Mouse (Mus musculus) liver, embryonic 11.5 days (tissue): ENCODE measurements around the gene Mtrf1l. TPM values are rescaled to one million over a fixed set of nuclear protein-coding genes. Genes with fewer than 3 reads are reported as not detected.

Source experiments
- ATAC-seq: fragments of 200-750 bp; cut with Nextera tagmentation; replicated peaks from 2 replicates; pipeline ENCODE4 v1.8.0; 2017; ENCODE audit warnings: moderate number of reproducible peaks, mild to moderate bottlenecking, moderate TSS enrichment, moderate library complexity; ENCODE audit not compliant: low FRiP score
- DNase-seq: peaks from one replicate; pipeline ENCODE4 v3.0.0-alpha.2; 2017; ENCODE audit warnings: low spot score
- H3K27ac ChIP-seq: fragments of 300-500 bp; sonication (generic); 2 replicates; pipeline ENCODE4 v1.5.1; 2014; ENCODE audit warnings: mild to moderate bottlenecking, low read depth, low read length, control low read depth
- H3K27me3 ChIP-seq: fragments of 300-500 bp; sonication (generic); replicated peaks from 2 replicates; pipeline ENCODE4 v1.6.1; 2014; ENCODE audit warnings: low read length, mixed read lengths; ENCODE audit not compliant: control insufficient read depth, insufficient read depth
- H3K36me3 ChIP-seq: fragments of 300-500 bp; sonication (generic); 2 replicates; pipeline ENCODE4 v1.6.1; 2014; ENCODE audit warnings: mild to moderate bottlenecking, low read length, moderate library complexity, mixed read lengths; ENCODE audit not compliant: control insufficient read depth, insufficient read depth
- H3K4me1 ChIP-seq: fragments of 300-500 bp; sonication (generic); replicated peaks from 2 replicates; pipeline ENCODE4 v1.6.1; 2014; ENCODE audit warnings: low read length, mixed read lengths; ENCODE audit not compliant: control insufficient read depth, insufficient read depth
- H3K4me2 ChIP-seq: fragments of 300-500 bp; sonication (generic); 2 replicates; pipeline ENCODE4 v1.6.1; 2014; ENCODE audit warnings: mild to moderate bottlenecking, control low read depth, moderate library complexity
- H3K4me3 ChIP-seq: fragments of 300-500 bp; sonication (generic); 2 replicates; pipeline ENCODE4 v1.5.1; 2014; ENCODE audit warnings: low read depth, low read length, control low read depth
- H3K9ac ChIP-seq: fragments of 300-500 bp; sonication (generic); 2 replicates; pipeline ENCODE4 v1.6.1; 2014; ENCODE audit warnings: low read depth, low read length, control low read depth
- H3K9me3 ChIP-seq: fragments of 300-500 bp; sonication (generic); 2 replicates; pipeline ENCODE4 v1.6.1; 2016; ENCODE audit warnings: low read length, inconsistent platforms, mixed read lengths; ENCODE audit not compliant: control insufficient read depth
- WGBS: fragments of 180-500 bp; shearing (Covaris S2); extraction: QIAGEN DNeasy Blood & Tissue Kit; methylation state at CpG from one replicate; pipeline ENCODE4 v1.1.7; 2014; 5-methylcytosine and 5-hydroxymethylcytosine counted together
- polyA plus RNA-seq: library from polyadenylated mRNA; unstranded; fragments of >200 nt; fragmentation: Nextera tagmentation; extraction: Ambion mirVana; gene quantifications from 2 replicates; pipeline ENCODE4 v1.2.1, GENCODE M21; 2014

Mtrf1l gene
- 12.6 and 13.4 TPM in 2 replicates for polyA plus RNA-seq

DNA sequence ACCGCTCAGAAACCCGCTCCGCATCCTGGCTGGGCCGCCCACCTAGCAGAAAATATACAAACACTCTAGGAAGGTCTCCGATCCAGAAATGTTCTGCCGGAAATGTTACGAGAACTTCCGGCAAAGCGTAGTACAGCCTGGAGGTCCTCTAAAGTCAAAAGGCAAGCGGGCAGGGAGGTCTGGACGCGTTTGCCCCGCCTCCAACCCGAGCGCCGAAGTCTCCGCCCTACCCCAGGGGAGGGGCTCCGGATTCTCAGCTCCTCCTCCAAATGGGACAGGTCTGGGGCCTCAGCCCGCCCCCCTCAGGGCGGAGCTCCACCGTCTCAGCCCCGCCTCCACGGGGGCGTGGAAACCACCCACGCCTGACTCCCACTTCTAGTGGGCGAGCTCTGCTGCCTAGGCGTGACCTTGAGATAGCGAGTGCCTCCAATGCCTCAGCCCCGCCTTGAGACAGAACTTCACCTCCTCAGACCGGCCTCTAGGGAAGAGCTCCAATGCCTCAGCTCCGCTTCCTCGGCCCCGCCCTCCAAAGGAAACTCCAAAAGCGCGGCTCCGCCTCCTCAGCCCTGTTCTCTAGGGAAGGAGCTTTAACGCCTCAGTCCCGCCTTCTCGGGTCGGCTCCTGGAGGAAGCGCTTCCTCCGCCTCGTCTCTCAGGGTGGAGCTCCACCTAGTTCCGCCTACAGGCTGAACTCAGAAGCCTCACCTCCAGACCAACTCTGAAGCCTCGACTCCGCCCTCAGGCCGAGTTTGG is at the start of gene Mtrf1l:
Mtrf1l (minus strand) TSS at position 171 of the 752 bp plus-strand sequence.
- DNase-seq (peak; percentile 98), ATAC-seq (peak; percentile 91)
- H3K9ac ChIP-seq: peak within 1 kb of the TSS; percentile 95
- peaks cover 10% of the 10 kb centered on the region; the same call in 1 of the 2 replicates for H3K36me3 ChIP-seq
- H3K4me1 ChIP-seq: peaks cover 15% of the 10 kb centered on the region
- H3K27ac ChIP-seq: peak within 1 kb of the TSS; percentile 91
- no peaks in the 10 kb centered on the region for H3K27me3 ChIP-seq
- no peaks in the 10 kb centered on the region for H3K9me3 ChIP-seq
- under 1% methylated on average over 47 of the region's 47 CpGs for WGBS
- peak within 1 kb of the TSS; percentile 81 for H3K4me2 ChIP-seq
- H3K4me3 ChIP-seq: peak within 1 kb of the TSS; percentile 96

DNA sequence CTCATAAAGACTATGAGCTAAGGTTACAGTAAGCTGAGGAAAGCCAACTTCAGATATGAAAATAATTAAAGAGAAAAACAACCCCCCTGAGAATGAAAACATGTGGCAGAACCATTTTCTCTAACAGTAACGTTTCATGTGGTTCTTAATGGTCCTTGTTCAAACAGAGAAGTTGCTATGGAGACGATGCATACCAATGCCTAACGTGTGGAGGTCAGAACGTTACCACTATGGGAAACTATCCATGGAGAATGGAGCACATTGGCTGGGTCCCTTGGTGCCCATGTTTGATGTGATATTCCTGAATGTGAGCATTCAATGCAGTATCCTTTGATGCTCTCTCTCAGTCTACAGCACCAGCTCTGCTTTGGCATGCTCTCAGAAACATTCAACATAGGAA is 47.4 kb upstream of the Mtrf1l start:
- DNase-seq: no peak
- no peaks in the 10 kb centered on the region for H3K9me3 ChIP-seq
- no peak for ATAC-seq
- H3K27me3 ChIP-seq: no peaks in the 10 kb centered on the region
- H3K4me1 ChIP-seq: no peaks in the 10 kb centered on the region
- H3K4me2 ChIP-seq: no peak overlapping the region
- no peak overlapping the region for H3K4me3 ChIP-seq
- 68% methylated on average over 4 of the region's 4 CpGs for WGBS
- H3K36me3 ChIP-seq: no peaks in the 10 kb centered on the region
- no peak overlapping the region for H3K9ac ChIP-seq
- no peak overlapping the region for H3K27ac ChIP-seq

DNA sequence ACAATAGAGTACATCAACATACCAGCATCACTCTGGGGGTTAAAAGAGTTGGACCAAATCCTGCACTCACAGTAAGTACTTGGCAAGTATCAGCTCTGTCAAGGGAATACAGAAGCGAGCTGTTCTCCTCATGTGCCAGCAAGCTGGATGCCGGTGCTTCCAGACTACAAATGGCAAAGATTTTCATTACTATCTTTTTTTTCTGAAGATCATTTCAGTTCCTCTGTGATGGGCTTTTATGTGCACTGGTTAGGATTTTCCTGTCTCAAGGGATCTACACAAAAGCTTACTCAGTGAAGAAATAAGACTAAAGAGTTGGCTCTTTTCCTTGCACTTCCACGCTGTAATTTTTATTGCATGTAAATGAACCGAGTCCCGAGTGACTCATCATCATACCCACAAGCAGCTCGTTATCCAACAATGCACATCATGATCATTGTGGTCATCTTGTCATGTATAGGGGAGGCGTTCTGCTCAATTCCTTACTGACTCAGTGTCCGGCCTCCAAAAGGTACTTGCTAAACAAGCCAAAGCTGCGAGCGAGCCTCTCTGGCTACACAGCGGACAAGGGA is 44.4 kb upstream of the Mtrf1l start:
- no peaks in the 10 kb centered on the region for H3K4me1 ChIP-seq
- ATAC-seq (no peak), DNase-seq (no peak)
- no peak overlapping the region for H3K4me2 ChIP-seq
- H3K36me3 ChIP-seq: no peaks in the 10 kb centered on the region
- no peak overlapping the region for H3K4me3 ChIP-seq
- no peak overlapping the region for H3K9ac ChIP-seq
- no peaks in the 10 kb centered on the region for H3K9me3 ChIP-seq
- WGBS: 83% methylated on average over 11 of the region's 11 CpGs
- no peaks in the 10 kb centered on the region for H3K27me3 ChIP-seq
- no peak overlapping the region for H3K27ac ChIP-seq

DNA sequence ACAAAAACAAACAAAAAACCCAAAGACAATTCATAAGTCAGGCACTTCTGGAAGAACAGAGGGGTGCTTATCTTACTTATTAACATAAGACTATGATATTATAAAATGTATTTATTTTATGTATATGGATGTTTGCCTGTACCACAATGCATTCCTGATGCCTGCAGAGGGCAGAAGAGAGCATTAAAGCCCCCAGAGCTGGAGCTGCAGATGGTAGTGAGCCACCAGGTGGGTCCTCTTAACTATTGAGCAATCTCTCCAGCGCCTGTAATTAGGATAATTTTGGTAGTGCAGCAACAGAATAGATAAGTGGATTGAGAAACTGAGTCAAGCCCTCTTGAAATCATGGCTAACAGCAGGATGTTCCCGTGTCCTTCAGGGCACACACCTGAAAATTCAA is 42.3 kb upstream of the Mtrf1l start:
- 40% methylated on average over 2 of the region's 2 CpGs for WGBS
- Histone ChIP-seq H3K4me1 (no peaks in the 10 kb centered on the region), H3K9ac (no peak overlapping the region), H3K27ac (no peak overlapping the region), H3K9me3 (no peaks in the 10 kb centered on the region), H3K4me2 (no peak overlapping the region), H3K4me3 (no peak overlapping the region), H3K27me3 (no peaks in the 10 kb centered on the region), H3K36me3 (no peaks in the 10 kb centered on the region)
- DNase-seq (no peak), ATAC-seq (no peak)

DNA sequence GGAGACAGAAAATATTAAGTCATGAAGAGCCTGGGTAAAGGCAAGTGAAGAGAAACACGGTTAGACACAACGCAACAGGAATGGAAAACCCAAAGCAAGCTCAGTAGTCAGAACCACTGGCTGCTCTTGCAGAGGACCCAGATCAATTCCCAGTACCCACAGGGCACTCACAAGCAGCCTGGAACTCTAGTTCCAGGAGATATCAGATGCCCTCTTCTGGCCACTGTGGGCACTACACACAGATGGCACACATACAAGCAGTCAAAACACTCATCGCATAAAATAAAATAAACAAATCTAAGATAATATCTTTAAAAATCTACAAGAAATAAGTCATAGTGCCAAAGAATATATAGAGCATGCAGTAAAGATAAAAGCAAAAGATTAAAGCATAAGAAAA is 39.0 kb upstream of the Mtrf1l start:
- Histone ChIP-seq H3K4me2 (no peak overlapping the region), H3K27ac (no peak overlapping the region), H3K9me3 (no peaks in the 10 kb centered on the region), H3K9ac (no peak overlapping the region), H3K4me1 (no peaks in the 10 kb centered on the region), H3K36me3 (no peaks in the 10 kb centered on the region), H3K27me3 (no peaks in the 10 kb centered on the region), H3K4me3 (no peak overlapping the region)
- 97% methylated on average over 3 of the region's 3 CpGs for WGBS
- ATAC-seq (no peak), DNase-seq (no peak)

DNA sequence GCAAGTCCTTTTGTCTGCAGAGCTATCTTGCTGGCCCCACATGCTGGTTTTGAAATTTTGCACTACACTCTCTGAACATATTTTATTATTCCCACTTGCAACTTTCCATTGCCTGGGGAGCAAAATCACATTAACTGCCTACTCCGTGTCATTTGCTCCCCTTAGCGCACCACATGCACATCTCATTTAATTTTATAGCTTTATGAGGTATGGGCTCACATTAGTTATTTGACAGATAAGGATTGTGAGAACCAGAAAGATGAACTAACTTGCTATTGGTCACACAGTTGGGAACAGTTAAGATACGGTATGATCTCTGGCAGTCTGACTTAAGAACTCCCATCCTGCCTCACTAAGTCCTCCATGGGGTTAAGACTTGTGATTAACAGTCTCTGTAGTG is 37.1 kb upstream of the Mtrf1l start:
- H3K9me3 ChIP-seq: no peaks in the 10 kb centered on the region
- H3K4me1 ChIP-seq: no peaks in the 10 kb centered on the region
- H3K27me3 ChIP-seq: no peaks in the 10 kb centered on the region
- DNase-seq: no peak
- H3K9ac ChIP-seq: no peak overlapping the region
- WGBS: 89% methylated on average over 3 of the region's 3 CpGs
- no peak overlapping the region for H3K4me2 ChIP-seq
- no peak overlapping the region for H3K27ac ChIP-seq
- H3K4me3 ChIP-seq: no peak overlapping the region
- no peak for ATAC-seq
- H3K36me3 ChIP-seq: no peaks in the 10 kb centered on the region

DNA sequence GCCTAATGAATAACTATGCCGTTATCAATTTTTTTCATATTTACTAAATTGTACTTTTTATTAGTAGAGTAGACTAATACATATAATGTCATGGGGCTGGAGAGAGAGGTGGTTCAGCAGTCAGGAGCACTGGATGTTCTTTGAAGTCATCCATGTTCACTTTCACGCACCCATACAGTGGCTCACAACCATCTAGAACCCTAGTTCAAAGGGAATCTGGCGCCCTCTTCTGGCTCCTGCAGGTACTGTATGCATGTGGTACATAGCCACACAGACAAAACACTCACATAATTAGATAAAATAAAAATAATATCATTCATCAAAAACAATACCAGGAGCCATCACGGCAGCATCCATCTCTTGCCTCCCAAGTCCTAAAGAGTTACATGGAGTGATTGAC is 36.0 kb upstream of the Mtrf1l start:
- H3K4me3 ChIP-seq: no peak overlapping the region
- ATAC-seq (no peak), DNase-seq (no peak)
- H3K9me3 ChIP-seq: no peaks in the 10 kb centered on the region
- no peak overlapping the region for H3K4me2 ChIP-seq
- H3K9ac ChIP-seq: no peak overlapping the region
- H3K27me3 ChIP-seq: no peaks in the 10 kb centered on the region
- no peak overlapping the region for H3K27ac ChIP-seq
- no peaks in the 10 kb centered on the region for H3K36me3 ChIP-seq
- no peaks in the 10 kb centered on the region for H3K4me1 ChIP-seq
- WGBS: 75% methylated on average over 4 of the region's 4 CpGs

DNA sequence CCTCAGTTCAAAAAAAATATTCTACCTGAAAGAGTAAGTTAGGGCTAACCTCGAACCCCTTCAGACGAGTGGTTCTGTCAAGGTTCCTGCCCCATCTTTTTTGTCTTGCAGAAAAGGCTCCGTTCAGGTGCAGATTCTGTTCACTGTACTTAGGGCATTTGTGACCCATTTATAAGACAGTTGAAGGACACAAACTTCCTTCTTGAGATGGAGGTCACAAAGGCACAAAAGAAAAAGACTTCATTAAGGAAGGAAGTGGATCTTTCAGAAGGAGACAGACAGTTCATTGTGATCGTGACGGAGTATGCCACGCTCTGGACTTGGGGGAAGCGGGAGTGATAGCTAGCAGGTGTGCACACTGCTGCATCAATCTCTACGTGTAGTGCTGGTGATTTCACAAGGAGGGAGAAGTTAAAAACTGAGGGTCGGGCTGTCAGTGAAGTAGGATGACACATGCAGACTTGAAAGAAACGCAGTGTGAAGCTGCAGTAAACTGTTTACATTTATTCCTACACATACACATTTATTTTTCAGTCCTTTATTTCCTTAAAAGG is 34.4 kb upstream of the Mtrf1l start:
- H3K4me2 ChIP-seq: no peak overlapping the region
- H3K27me3 ChIP-seq: no peaks in the 10 kb centered on the region
- H3K9ac ChIP-seq: no peak overlapping the region
- ATAC-seq: no peak
- no peaks in the 10 kb centered on the region for H3K4me1 ChIP-seq
- 59% methylated on average over 10 of the region's 10 CpGs for WGBS
- DNase-seq: no peak
- H3K27ac ChIP-seq: no peak overlapping the region
- no peak overlapping the region for H3K4me3 ChIP-seq
- H3K36me3 ChIP-seq: no peaks in the 10 kb centered on the region
- no peaks in the 10 kb centered on the region for H3K9me3 ChIP-seq
